Mouse (Mus musculus): ENCODE measurements around the gene Slc17a9. TPM values are rescaled to one million over a fixed set of nuclear protein-coding genes. Genes with fewer than 3 reads are reported as not detected.

Gene Slc17a9
- polyA plus RNA-seq, 1 experiment from 2014 or later: 8.1 TPM

GRCm38 (mm10) chr2:180787566-180788232 is 62.6 kb downstream of the Slc17a9 start:
- Histone ChIP-seq H3K4me2 (no peak overlapping the region), H3K9ac (no peak overlapping the region), H3K4me3 (replicated peaks) (no peak overlapping the region), H3K27me3 (peaks cover 33% of the 10 kb centered on the region), H3K27ac (replicated peaks) (no peak overlapping the region), H3K9me3 (replicated peaks) (no peaks in the 10 kb centered on the region), H3K36me3 (replicated peaks) (no peaks in the 10 kb centered on the region), H3K4me1 (replicated peaks) (no peaks in the 10 kb centered on the region)
- WGBS (ENCODE audit: insufficient replicate concordance): 69% methylated on average over 13 of the region's 13 CpGs
- ATAC-seq (ENCODE audit: insufficient read depth): no peak

DNA sequence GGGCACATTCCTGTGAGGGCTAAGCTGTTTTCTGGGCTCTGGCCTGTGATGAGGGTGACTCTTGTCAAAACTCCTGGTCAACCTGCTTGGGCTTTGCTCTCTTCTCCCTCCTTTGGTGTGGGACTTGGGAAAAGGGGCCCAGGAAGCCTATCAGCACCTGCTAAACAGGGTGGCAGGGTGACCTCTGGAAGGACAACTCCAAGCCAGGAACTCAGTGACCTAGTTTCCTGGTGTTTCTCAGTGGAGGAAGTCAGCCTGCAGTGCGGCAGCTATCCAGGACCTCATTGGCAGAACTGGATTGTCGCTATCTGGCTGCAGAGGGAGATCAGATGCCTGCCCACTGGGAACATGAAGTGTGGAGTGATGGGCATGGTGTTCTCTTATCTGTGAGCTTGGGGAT is 63.3 kb downstream of the Slc17a9 start:
- no peaks in the 10 kb centered on the region for H3K9me3 ChIP-seq (replicated peaks)
- no peak overlapping the region for H3K9ac ChIP-seq
- no peaks in the 10 kb centered on the region for H3K36me3 ChIP-seq (replicated peaks)
- ATAC-seq (ENCODE audit: insufficient read depth): no peak
- no peaks in the 10 kb centered on the region for H3K4me1 ChIP-seq (replicated peaks)
- WGBS (ENCODE audit: insufficient replicate concordance): 10% methylated on average over 2 of the region's 2 CpGs
- no peak overlapping the region for H3K4me3 ChIP-seq (replicated peaks)
- H3K27ac ChIP-seq (replicated peaks): no peak overlapping the region
- H3K4me2 ChIP-seq: no peak overlapping the region
- peaks cover 35% of the 10 kb centered on the region for H3K27me3 ChIP-seq

DNA sequence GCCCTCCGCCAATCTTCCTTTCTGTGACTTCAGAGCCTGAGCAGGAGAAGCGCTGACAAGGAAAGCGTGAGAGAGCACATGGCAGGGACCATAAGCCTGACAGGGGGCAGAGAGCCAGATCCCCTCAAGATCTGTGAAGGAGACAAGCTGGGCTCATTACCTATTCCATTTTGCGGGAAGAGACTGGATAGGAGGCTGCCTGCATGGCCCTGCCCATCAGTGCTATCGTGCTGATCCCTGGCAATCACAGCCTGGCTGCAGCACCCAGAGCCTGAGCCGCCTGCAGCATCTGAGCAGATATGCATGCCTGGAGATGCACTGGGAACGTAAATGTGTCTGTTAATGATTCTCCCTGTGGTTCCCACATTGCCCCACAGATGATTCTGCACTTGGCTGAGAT is 63.8 kb downstream of the Slc17a9 start:
- ATAC-seq (ENCODE audit: insufficient read depth): no peak
- no peak overlapping the region for H3K9ac ChIP-seq
- no peaks in the 10 kb centered on the region for H3K9me3 ChIP-seq (replicated peaks)
- H3K4me2 ChIP-seq: no peak overlapping the region
- H3K27me3 ChIP-seq: peaks cover 35% of the 10 kb centered on the region
- no peaks in the 10 kb centered on the region for H3K4me1 ChIP-seq (replicated peaks)
- H3K36me3 ChIP-seq (replicated peaks): no peaks in the 10 kb centered on the region
- H3K27ac ChIP-seq (replicated peaks): no peak overlapping the region
- no peak overlapping the region for H3K4me3 ChIP-seq (replicated peaks)
- 16% methylated on average over 7 of the region's 7 CpGs for WGBS (ENCODE audit: insufficient replicate concordance)

DNA sequence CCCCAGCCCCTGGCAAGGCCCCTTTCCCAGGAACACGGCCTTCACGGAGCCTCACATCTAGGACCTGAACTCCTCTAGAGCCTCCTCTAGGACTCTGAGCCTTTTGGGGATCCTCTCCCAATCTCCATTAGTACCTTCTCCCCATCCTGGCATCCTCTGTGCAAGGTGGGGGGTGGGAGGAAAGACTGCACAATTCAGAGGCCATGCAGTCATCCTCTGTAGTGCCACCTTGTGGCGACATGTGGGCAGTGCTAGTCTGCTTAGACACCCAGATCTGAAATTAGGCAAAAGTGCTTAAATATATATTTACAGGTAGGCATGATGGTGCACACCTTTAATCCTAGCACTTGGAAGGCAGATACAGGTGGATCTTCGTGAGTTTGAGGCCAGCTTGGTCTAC is 66.6 kb downstream of the Slc17a9 start:
- Histone ChIP-seq H3K27me3 (peaks cover 35% of the 10 kb centered on the region), H3K27ac (replicated peaks) (no peak overlapping the region), H3K9me3 (replicated peaks) (no peaks in the 10 kb centered on the region), H3K4me3 (replicated peaks) (no peak overlapping the region), H3K4me2 (no peak overlapping the region), H3K9ac (no peak overlapping the region), H3K36me3 (replicated peaks) (no peaks in the 10 kb centered on the region), H3K4me1 (replicated peaks) (no peaks in the 10 kb centered on the region)
- no peak for ATAC-seq (ENCODE audit: insufficient read depth)
- WGBS (ENCODE audit: insufficient replicate concordance): 38% methylated on average over 4 of the region's 4 CpGs

Other genes starting within 250 kb of the Slc17a9 start
- gene Ntsr1, start 225.3 kb upstream of the Slc17a9 start, polyA plus RNA-seq (2015; fragmentation: Nextera tagmentation; extraction: Ambion mirVana): 0.06 TPM in 2 replicates
- gene Mrgbp, start 144.0 kb upstream of the Slc17a9 start, polyA plus RNA-seq (2015; fragmentation: Nextera tagmentation; extraction: Ambion mirVana): 8.7 and 8.8 TPM in 2 replicates
- 25.1 and 27.4 TPM in 2 replicates for gene Ogfr, start 136.0 kb upstream of the Slc17a9 start, polyA plus RNA-seq (2015; fragmentation: Nextera tagmentation; extraction: Ambion mirVana)
- gene Col9a3, start 127.5 kb upstream of the Slc17a9 start, polyA plus RNA-seq (2015; fragmentation: Nextera tagmentation; extraction: Ambion mirVana): 1.4 and 3.5 TPM in 2 replicates
- 0.05 TPM in 1 of 2 replicates, not detected in the other for gene Tcfl5, start 82.6 kb upstream of the Slc17a9 start, polyA plus RNA-seq (2015; fragmentation: Nextera tagmentation; extraction: Ambion mirVana)
- 11.7 and 13.1 TPM in 2 replicates for gene Dido1, start 15.3 kb upstream of the Slc17a9 start, polyA plus RNA-seq (2015; fragmentation: Nextera tagmentation; extraction: Ambion mirVana)
- gene Gid8, start 15.1 kb upstream of the Slc17a9 start, polyA plus RNA-seq (2015; fragmentation: Nextera tagmentation; extraction: Ambion mirVana): 117 TPM in 2 replicates
- gene Bhlhe23, start 51.6 kb downstream of the Slc17a9 start, polyA plus RNA-seq (2015; fragmentation: Nextera tagmentation; extraction: Ambion mirVana): not detected in 2 replicates
- gene Ythdf1, start 195.7 kb downstream of the Slc17a9 start, polyA plus RNA-seq (2015; fragmentation: Nextera tagmentation; extraction: Ambion mirVana): 21.6 and 22.0 TPM in 2 replicates
- not detected in 2 replicates for gene Birc7, start 203.8 kb downstream of the Slc17a9 start, polyA plus RNA-seq (2015; fragmentation: Nextera tagmentation; extraction: Ambion mirVana)
- gene Nkain4, start 229.4 kb downstream of the Slc17a9 start, polyA plus RNA-seq (2015; fragmentation: Nextera tagmentation; extraction: Ambion mirVana): 0.82 and 2.4 TPM in 2 replicates
- 32.0 and 35.1 TPM in 2 replicates for gene Arfgap1, start 242.0 kb downstream of the Slc17a9 start, polyA plus RNA-seq (2015; fragmentation: Nextera tagmentation; extraction: Ambion mirVana)

All from liver, embryonic 15.5 days (tissue).